Mouse (Mus musculus): Measurements from ENCODE around the gene Arhgef19. TPM values are rescaled to one million over a fixed set of nuclear protein-coding genes. Genes with fewer than 3 reads are reported as not detected.

Arhgef19 gene
- polyA plus RNA-seq, 1 experiment from 2014 or later = 4.7 TPM

DNA sequence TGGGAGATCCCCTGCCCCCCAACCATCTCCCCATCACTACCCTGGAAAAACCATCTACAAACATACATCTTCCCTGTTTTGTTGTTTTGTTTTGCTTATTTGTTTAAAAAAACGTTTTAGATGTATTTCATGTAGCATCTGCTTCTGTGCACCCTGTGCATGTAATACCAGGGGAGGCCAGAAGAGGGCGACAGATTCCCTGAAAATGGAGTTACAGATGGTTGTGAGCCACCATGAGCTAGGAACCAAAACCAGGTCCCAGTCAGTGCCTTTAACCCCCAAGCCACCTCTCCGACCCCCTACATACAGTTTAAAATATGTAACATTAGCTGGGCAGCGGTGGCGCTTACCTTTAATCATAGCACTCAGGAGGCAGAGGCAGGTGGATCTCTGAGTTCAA, 18.1 kb downstream of the Arhgef19 start:
- DNase-seq (ENCODE audit: low spot score) = no peak
- H3K27me3 ChIP-seq (ENCODE audit: low read depth, poor library complexity, severe bottlenecking) = 0 out of 2 replicates have a peak, but pooled peaks cover 11% of the 10 kb centered on the region
- H3K9me3 ChIP-seq (replicated peaks) = no peaks in the 10 kb centered on the region
- H3K4me3 ChIP-seq = no peak overlapping the region
- 65% methylated on average over 5 of the region's 5 CpGs for WGBS
- peaks cover 22% of the 10 kb centered on the region; the same call in 1 of the 2 replicates for H3K4me1 ChIP-seq
- no peaks in the 10 kb centered on the region for H3K36me3 ChIP-seq
- no peak overlapping the region for H3K27ac ChIP-seq

DNA sequence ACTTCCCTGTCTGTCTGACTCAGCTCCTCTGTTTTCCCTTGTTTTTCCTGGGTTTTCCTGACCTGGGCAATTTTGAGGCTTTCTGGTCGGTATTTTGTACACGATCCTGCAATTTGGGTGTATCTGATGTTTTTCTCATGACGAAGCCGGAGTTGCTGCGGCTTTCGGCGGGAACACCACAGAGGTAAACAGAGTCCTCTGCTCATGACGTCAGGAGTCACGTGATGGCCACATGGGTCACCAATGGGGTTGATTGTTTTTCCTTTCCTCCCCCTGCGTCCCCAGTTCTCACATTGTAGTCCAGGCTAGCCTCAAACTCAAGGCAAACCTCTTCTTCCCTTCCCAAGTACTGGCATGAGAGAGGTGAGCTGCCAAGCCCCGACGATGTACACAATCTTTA, 20.1 kb downstream of the Arhgef19 start:
- Histone ChIP-seq H3K9me3 (replicated peaks) (no peaks in the 10 kb centered on the region), H3K36me3 (no peaks in the 10 kb centered on the region), H3K4me1 (peaks cover 31% of the 10 kb centered on the region), H3K4me3 (no peak overlapping the region), H3K27me3 (ENCODE audit: low read depth, poor library complexity, severe bottlenecking) (0 out of 2 replicates have a peak, but pooled peaks cover 11% of the 10 kb centered on the region), H3K27ac (no peak overlapping the region)
- DNase-seq (ENCODE audit: low spot score) = no peak
- WGBS = 84% methylated on average over 12 of the region's 12 CpGs

DNA sequence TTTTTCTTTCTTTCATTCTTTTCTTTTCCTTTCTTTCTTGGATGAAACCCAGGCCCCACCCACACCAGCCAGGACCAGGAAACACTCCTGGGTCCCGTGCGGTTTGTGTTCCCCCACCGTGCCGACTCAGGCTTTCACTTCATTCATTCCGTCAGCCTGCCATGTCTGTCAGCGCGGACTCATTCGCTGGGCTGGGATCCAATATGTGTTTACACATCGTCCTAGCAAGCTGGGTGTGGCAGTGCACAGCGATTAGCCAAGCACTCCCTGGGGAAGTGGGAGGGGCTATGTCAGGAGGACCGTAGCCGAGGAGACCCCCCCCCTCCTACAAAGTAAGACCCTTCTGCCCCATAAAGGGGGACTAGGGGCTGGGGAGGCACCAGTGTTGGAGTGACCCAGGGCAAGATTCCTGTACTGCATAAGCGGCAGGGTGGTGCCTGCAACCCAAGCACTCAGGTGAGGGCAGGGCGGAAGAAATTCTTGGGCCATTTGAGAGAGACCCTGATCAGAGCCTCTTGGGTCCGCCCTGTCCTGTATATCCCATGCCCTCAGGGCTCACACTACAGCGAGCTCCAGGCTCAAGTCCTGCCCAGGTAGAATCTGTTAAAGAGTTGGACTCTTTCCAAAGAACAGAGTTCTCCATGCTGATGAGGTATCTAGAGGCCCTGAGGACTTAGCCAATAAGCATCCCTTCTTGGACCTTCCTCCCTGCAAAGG, 20.9 kb downstream of the Arhgef19 start:
- DNase-seq (ENCODE audit: low spot score) = no peak
- H3K4me1 ChIP-seq = peaks cover 26% of the 10 kb centered on the region
- no peaks in the 10 kb centered on the region for H3K9me3 ChIP-seq (replicated peaks)
- WGBS = 82% methylated on average over 16 of the region's 16 CpGs
- H3K4me3 ChIP-seq = no peak overlapping the region
- H3K27ac ChIP-seq = no peak overlapping the region
- H3K36me3 ChIP-seq = no peaks in the 10 kb centered on the region
- H3K27me3 ChIP-seq (ENCODE audit: low read depth, poor library complexity, severe bottlenecking) = 0 out of 2 replicates have a peak, but pooled peaks cover 4% of the 10 kb centered on the region

DNA sequence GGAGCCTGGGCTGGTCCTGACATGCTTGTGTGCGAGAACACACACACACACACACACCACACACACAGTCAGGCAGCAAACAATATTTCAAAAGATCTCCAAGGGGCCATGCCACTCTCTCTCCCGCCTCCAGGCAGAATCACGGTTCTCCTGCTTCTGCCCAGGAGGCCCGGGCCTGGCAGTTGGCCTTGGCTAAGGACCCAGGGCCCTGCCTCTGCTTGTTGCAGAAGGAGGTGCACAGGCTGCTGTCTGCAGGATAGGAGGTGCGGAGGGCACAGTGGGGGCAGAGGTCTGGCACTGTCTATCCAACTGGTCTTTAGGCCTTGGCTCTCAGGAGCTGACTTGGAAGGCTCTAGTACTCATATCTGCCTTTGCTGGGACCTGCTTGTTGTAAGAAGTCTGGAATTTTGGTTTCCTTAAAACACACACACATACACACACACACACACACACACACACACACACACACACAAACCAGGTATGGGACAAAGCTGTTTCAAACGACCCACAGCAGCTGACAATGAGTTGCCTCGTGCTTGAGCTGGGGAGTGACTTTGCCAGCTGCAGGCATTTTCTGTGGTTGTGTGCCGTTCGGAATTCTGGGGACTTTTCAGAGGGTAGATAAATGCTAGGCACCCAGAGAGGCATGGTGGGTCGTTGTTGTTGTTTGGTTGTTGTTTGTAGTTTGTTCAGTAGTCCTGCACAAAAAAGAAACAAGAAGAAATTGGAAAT, 23.8 kb downstream of the Arhgef19 start:
- H3K4me3 ChIP-seq = no peak overlapping the region
- peaks cover 18% of the 10 kb centered on the region for H3K4me1 ChIP-seq
- no peaks in the 10 kb centered on the region for H3K36me3 ChIP-seq
- H3K27ac ChIP-seq = peak overlapping the region; percentile 61; the same call in 1 of the 2 replicates
- DNase-seq (ENCODE audit: low spot score) = no peak
- H3K9me3 ChIP-seq (replicated peaks) = no peaks in the 10 kb centered on the region
- no peaks in the 10 kb centered on the region for H3K27me3 ChIP-seq (ENCODE audit: low read depth, poor library complexity, severe bottlenecking)
- WGBS = 80% methylated on average over 10 of the region's 10 CpGs

DNA sequence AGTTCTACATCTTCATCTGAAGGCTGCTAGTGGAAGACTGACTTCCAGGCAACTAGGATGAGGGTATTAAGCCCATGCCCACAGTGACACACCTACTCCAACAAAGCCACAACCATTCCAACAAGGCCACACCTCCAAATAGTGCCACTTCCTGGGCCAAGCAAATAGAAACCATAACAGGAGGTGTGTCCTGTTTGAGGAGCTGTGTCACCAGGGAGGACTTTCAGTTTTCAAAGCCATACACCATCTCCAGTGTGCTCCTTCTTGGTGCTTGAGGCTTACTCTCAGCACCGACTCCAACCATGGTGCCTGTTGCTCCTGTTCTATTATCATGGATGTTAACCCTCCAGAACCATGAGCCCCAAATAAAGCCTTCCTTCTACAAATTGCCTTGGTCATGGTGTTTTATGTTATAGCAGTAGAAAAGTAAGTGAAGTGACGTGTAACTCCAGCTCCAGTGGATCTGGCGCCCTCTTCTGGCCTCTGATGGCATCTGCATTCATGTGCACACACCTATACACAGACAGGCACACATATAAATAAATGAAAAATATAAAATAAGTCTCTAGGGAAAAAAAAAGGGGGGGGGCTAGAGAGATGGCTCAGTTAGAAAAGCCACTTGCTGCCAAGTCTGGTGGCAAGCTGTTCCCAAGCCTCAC, 26.8 kb downstream of the Arhgef19 start:
- 87% methylated on average over 3 of the region's 3 CpGs for WGBS
- DNase-seq (ENCODE audit: low spot score) = no peak
- Histone ChIP-seq H3K4me1 (peaks cover 18% of the 10 kb centered on the region), H3K36me3 (no peaks in the 10 kb centered on the region), H3K27ac (no peak overlapping the region), H3K9me3 (replicated peaks) (no peaks in the 10 kb centered on the region), H3K27me3 (ENCODE audit: low read depth, poor library complexity, severe bottlenecking) (no peaks in the 10 kb centered on the region), H3K4me3 (no peak overlapping the region)

DNA sequence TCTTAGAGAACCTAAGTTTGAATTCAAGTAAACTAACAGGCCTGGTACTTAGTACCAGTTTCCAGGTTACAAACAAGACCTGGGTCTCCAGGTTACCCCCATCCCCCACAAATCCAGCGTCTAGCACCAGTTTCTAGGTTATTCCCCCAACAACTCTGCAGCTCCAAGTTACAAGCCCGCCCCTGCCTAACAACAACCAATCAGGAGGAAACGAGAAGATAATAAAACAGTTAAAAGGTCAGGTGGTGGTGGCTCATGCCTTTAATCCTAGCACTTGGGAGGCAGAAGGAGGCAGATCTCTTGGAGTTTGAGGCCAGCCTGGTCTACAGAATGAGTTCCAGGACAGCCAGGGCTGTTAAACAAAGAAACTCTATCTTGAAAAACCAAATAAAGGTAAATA, 28.0 kb downstream of the Arhgef19 start:
- 78% methylated on average over 3 of the region's 3 CpGs for WGBS
- H3K27me3 ChIP-seq (ENCODE audit: low read depth, poor library complexity, severe bottlenecking) = peaks cover 5% of the 10 kb centered on the region
- peaks cover 29% of the 10 kb centered on the region for H3K4me1 ChIP-seq
- H3K9me3 ChIP-seq (replicated peaks) = no peaks in the 10 kb centered on the region
- no peaks in the 10 kb centered on the region for H3K36me3 ChIP-seq
- no peak overlapping the region for H3K4me3 ChIP-seq
- H3K27ac ChIP-seq = no peak overlapping the region
- DNase-seq (ENCODE audit: low spot score) = no peak

DNA sequence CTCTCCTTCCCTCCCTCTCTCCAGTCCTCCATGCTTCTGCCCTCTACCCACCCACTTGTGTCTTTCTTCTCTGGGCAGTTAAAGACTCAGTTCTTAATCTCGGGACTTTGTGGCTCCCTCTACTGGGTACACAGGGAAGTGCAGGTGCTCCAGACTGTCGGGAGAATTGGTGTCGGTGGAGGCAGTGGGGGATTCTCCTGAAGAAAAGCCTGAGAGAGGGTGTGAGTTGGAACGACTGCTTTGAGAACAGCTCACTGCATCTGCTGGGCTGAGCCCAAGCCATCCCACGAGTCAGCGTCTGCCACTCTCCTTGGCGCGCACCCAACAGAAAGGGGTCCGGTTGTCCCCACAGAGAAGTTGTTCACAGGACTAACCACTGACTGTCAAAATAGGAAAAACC, 28.5 kb downstream of the Arhgef19 start:
- peak; percentile 77 for DNase-seq (ENCODE audit: low spot score)
- 47% methylated on average over 9 of the region's 9 CpGs for WGBS
- Histone ChIP-seq H3K9me3 (replicated peaks) (no peaks in the 10 kb centered on the region), H3K36me3 (no peaks in the 10 kb centered on the region), H3K4me1 (peaks cover 26% of the 10 kb centered on the region), H3K27me3 (ENCODE audit: low read depth, poor library complexity, severe bottlenecking) (peaks cover 11% of the 10 kb centered on the region), H3K4me3 (no peak overlapping the region), H3K27ac (no peak overlapping the region)

DNA sequence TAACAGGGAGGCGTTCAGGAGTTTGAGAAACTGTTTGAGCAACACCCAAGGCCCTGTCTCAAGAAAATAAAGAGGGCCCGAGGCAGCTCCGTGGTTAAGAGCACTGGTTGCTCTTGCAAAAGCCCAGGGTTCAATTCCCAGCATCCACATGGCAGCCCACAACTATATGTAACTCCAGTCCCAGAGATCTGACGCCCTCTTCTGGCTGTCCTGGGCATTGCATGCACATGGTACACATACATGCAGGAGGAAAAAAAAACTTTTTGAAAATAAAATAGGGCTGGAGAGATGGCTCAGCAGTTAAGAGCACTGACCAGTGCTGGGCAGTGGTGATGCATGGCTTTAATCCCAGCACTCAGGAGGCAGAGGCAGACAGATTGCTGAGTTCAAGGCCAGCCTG, 29.1 kb downstream of the Arhgef19 start:
- 85% methylated on average over 4 of the region's 4 CpGs for WGBS
- Histone ChIP-seq H3K4me3 (no peak overlapping the region), H3K27ac (no peak overlapping the region), H3K27me3 (ENCODE audit: low read depth, poor library complexity, severe bottlenecking) (peaks cover 15% of the 10 kb centered on the region), H3K36me3 (no peaks in the 10 kb centered on the region), H3K9me3 (replicated peaks) (no peaks in the 10 kb centered on the region), H3K4me1 (peaks cover 26% of the 10 kb centered on the region)
- DNase-seq (ENCODE audit: low spot score) = no peak

DNA sequence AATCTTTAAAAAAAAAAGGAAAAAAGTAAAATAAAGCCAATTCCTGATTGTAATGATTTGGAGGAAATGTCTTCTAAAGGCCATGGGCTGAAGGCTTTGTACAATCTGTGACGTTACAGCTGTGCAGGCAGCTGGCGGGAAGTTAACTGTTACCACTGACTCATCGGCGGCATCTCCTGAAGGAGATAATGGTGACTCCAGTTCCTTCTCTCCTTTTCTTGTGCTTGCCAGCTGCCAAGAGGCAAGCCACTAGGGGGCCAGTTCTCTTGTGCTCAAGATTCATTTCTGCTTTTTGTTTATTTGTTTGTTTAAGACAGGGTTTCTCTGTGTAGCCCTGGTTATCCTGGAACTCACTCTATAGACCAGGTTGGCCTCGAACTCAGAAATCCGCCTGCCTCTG, 29.8 kb downstream of the Arhgef19 start:
- no peaks in the 10 kb centered on the region for H3K9me3 ChIP-seq (replicated peaks)
- DNase-seq (ENCODE audit: low spot score) = no peak
- H3K27ac ChIP-seq = no peak overlapping the region
- H3K27me3 ChIP-seq (ENCODE audit: low read depth, poor library complexity, severe bottlenecking) = peaks cover 16% of the 10 kb centered on the region
- no peaks in the 10 kb centered on the region for H3K36me3 ChIP-seq
- no peak overlapping the region for H3K4me3 ChIP-seq
- peaks cover 23% of the 10 kb centered on the region for H3K4me1 ChIP-seq
- WGBS = 87% methylated on average over 6 of the region's 6 CpGs

DNA sequence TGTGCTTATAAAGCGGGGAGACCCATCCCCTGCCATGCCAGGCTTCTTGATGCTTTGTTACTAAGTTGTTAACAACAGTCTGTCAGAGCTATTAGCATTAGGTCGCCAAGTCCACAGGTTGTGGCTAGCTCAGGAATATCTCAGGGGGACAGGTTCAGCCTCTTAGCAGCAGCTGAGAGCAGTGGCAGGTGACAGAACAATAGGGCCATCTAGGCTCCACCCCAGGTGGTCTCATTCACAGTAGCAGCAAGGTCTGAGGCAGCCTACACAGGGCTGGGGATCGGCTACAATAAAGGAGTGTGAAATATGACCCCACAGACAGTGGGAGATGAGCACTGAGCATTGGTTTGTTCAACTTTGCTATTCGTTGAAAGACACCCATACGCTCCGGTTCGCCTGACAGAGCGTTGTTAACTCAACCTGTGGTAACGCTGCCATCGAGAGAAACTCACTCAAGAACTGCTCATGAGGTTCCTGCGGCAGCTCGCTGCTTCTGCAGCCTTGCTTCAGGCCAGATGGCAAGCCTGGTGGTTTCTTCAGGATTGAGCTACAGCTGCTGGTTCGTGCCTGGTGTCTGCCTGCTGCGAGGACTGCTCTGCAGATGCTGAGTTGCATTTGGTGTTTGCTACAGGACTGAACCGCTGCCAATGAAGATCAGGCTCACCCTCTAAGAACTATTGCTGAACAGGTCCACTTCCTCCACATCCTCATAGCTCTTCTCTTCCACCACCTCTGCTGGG, 31.1 kb downstream of the Arhgef19 start:
- WGBS = 61% methylated on average over 15 of the region's 15 CpGs
- Histone ChIP-seq H3K27ac (no peak overlapping the region), H3K36me3 (no peaks in the 10 kb centered on the region), H3K4me1 (peaks cover 34% of the 10 kb centered on the region), H3K27me3 (ENCODE audit: low read depth, poor library complexity, severe bottlenecking) (peaks cover 29% of the 10 kb centered on the region), H3K9me3 (replicated peaks) (no peaks in the 10 kb centered on the region), H3K4me3 (no peak overlapping the region)
- DNase-seq (ENCODE audit: low spot score) = no peak

DNA sequence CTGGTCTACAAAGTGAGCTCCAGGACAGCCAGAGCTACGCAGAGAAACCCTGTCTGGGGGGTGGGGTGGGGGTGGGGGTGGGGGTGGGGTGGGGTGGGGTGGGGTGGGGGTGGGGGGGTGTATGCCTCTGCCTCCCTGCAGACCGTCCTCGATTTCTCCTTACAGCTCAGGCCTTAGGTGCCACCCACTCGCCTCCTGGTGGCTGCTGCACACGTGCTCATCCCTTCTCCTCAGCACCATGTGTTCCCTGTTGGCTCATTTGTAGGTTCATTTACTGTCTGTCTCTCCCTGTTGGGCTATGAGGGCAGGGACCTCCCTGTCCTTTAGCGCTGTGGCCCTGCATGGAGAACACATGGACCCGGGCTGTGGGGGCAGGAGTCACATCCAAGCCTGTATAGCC, 31.9 kb downstream of the Arhgef19 start:
- WGBS = 85% methylated on average over 7 of the region's 7 CpGs
- DNase-seq (ENCODE audit: low spot score) = no peak
- H3K4me3 ChIP-seq = no peak overlapping the region
- peaks cover 36% of the 10 kb centered on the region for H3K27me3 ChIP-seq (ENCODE audit: low read depth, poor library complexity, severe bottlenecking)
- H3K9me3 ChIP-seq (replicated peaks) = no peaks in the 10 kb centered on the region
- peaks cover 34% of the 10 kb centered on the region for H3K4me1 ChIP-seq
- H3K27ac ChIP-seq = peak overlapping the region; percentile 32; the same call in 1 of the 2 replicates
- no peaks in the 10 kb centered on the region for H3K36me3 ChIP-seq

DNA sequence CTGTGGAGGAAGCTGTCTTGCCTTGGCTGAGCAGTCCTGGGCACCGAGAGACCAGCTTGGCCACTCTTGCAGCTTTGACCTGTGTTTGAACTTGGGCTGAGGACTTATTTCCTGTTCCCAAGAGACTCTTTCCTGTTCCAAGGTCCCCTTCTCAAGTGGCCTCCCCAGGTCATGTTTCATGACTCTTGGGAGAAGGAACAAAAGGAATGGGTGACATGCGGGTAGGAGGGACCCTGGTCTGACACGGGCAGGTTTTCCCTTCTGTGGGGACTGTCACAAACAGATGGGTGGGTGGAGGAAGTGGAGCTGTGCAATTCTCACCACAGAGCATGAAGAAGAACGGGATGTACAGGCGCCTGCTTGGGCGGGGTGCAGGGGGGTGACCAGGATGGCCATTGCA, 32.4 kb downstream of the Arhgef19 start:
- Histone ChIP-seq H3K4me3 (no peak overlapping the region), H3K27ac (peak overlapping the region; percentile 32; the same call in 1 of the 2 replicates), H3K36me3 (no peaks in the 10 kb centered on the region), H3K27me3 (ENCODE audit: low read depth, poor library complexity, severe bottlenecking) (peaks cover 36% of the 10 kb centered on the region), H3K4me1 (peaks cover 34% of the 10 kb centered on the region), H3K9me3 (replicated peaks) (no peaks in the 10 kb centered on the region)
- WGBS = 86% methylated on average over 6 of the region's 6 CpGs
- DNase-seq (ENCODE audit: low spot score) = no peak

Measured in limb, embryonic 10.5 days (tissue).